Mouse (Mus musculus) C2C12 (cell line): ENCODE measurements around the gene Mtor.

Experiments
- CEBPB ChIP-seq: IDR thresholded peaks from one replicate; pipeline ENCODE4 v1.6.1; 2011; ENCODE audit warnings: low read depth, mild to moderate bottlenecking, control low read depth, moderate library complexity
- CTCF ChIP-seq: IDR thresholded peaks from one replicate; pipeline ENCODE4 v1.5.1; 2011; ENCODE audit not compliant: control insufficient read depth, insufficient read depth, insufficient read length
- FOSL1 ChIP-seq: IDR thresholded peaks from one replicate; pipeline ENCODE4 v1.8.0; 2011; ENCODE audit warnings: mild to moderate bottlenecking, low read length; ENCODE audit not compliant: poor library complexity, insufficient read depth, severe bottlenecking
- MAX ChIP-seq: IDR thresholded peaks from one replicate; pipeline ENCODE4 v1.6.1; 2011; ENCODE audit warnings: mild to moderate bottlenecking, control low read depth
- MYOG ChIP-seq: IDR thresholded peaks from one replicate; pipeline ENCODE4 v1.6.1; 2011; ENCODE audit not compliant: control insufficient read depth, insufficient read length; ENCODE audit errors: extremely low read depth
- USF1 ChIP-seq: IDR thresholded peaks from one replicate; pipeline ENCODE4 v1.6.1; 2011; ENCODE audit warnings: low read depth, mild to moderate bottlenecking, control low read depth, moderate library complexity

DNA sequence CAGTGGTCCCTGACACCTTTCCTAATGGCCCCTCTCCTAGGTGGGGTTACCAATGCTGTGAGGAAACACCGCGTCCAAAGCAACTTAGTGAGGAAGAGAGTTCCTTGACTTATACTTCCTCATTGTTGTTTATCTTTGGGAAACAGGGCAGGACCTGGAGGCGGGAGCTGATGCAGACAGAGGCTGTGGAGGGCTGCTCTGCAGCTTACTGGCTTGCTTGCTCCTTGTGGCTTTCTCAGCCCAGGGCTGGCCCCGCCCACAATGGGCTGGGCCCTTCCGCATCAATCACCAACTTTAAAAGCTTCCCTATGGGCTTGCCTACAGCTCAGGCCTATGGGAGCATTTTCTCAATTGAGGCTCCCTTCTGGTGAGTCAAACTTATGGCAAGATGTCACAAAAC is 14.6 kb upstream of the Mtor start:
- TF ChIP-seq CTCF = no peak
- TF ChIP-seq MAX = no peak
- TF ChIP-seq USF1 = no peak
- no peak for TF ChIP-seq CEBPB
- no peak for TF ChIP-seq MYOG
- TF ChIP-seq FOSL1 = no peak
